Mouse (Mus musculus): ENCODE results near the gene Osmr.

Gene Osmr

GRCm38 (mm10) chr15:6874601-6875019, at the start of gene Osmr:
Osmr (minus strand) TSS chr15:6874969.
- no peak for DNase-seq (ENCODE audit: low spot score in 2 of 2)

- no peak for DNase-seq (ENCODE audit: low spot score in 2 of 2)
Observed at GRCm38 (mm10) chr15:6919406-6919805, 44.6 kb upstream of the Osmr start.

- DNase-seq (ENCODE audit: low spot score in 2 of 2), result no peak
Observed at GRCm38 (mm10) chr15:6914163-6914562, 39.4 kb upstream of the Osmr start.

DNA sequence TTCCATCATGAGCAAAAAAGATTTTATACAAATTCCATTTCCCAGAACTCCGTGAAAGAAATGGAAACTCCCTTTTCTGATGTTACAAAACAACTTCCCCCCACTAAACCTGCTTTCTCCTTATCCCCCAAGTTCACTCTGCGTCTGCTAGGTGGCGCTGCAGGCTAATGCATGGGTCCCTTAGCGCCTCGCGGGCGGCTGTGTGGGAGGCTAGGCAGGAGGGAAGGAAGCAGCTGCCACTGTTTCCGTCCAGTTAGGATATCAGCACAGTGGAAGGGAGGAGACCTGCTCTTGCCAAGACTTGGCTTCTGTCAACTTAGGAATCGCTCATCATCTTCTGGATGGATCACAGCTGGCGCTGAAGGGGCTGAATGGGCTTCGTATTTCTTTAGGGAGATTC, 34.9 kb upstream of the Osmr start:
- peak; percentile 5 to 59 for DNase-seq (ENCODE audit: low spot score in 2 of 2)

DNA sequence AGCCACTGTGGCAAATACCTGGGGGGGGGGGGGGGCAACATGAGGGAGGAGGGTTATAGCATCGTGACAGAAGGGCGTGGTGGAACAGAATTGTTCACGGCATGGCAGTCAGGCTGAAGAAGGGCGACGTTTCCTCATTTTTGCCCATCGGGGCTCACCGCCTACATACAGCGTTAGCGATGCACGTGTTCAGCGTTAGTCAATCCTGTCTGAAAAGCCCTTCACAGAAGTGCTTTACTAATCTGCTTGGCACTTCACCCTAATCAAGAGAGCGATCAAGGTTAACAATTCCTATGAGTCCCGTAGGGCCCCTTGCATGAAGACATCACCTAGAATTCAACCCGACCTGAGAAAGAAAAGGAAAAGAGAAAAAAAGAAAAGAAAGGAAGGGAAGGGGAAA, 34.3 kb upstream of the Osmr start:
- no peak for DNase-seq (ENCODE audit: low spot score in 2 of 2)

- no peak for DNase-seq (ENCODE audit: low spot score in 2 of 2)
Observed at GRCm38 (mm10) chr15:6908601-6909000, 33.8 kb upstream of the Osmr start.

- DNase-seq (ENCODE audit: low spot score in 2 of 2), result no peak
Observed at GRCm38 (mm10) chr15:6906260-6907047, 31.7 kb upstream of the Osmr start.

- DNase-seq (ENCODE audit: low spot score in 2 of 2), result no peak
Observed at GRCm38 (mm10) chr15:6905726-6906125, 31.0 kb upstream of the Osmr start.

- no peak for DNase-seq (ENCODE audit: low spot score in 2 of 2)
Observed at GRCm38 (mm10) chr15:6903286-6903975, 28.7 kb upstream of the Osmr start.

DNA sequence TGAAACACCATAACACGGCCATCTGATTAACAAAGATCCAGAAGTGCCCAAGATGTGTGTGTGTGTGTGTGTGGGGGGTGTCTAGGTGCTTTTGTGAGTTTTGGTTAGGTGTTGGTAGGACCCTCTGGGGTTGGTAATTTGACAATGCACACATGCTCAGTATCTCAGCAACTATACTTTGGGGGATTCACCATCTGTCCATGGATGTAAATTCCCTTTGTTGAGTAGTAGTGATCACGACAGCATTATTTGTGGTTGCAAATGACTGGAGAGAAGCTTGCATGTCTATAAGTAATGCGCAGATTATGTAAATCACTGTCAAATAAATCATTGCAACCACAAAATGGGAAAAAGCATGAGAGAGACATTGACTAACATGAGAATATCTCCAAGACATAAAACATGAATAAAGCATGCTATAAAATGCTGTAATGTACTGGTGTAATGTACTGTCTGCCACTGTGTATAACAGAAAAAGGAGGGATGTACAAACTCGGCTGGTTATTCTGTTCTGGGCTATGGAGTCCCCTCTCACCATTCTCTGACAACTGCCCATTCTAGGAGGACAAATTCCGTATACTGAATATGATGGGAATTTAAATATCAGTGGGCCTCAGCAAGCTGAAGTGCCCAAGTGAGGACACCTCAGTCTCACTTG, 27.3 kb upstream of the Osmr start:
- DNase-seq (ENCODE audit: low spot score in 2 of 2), result no peak

DNA sequence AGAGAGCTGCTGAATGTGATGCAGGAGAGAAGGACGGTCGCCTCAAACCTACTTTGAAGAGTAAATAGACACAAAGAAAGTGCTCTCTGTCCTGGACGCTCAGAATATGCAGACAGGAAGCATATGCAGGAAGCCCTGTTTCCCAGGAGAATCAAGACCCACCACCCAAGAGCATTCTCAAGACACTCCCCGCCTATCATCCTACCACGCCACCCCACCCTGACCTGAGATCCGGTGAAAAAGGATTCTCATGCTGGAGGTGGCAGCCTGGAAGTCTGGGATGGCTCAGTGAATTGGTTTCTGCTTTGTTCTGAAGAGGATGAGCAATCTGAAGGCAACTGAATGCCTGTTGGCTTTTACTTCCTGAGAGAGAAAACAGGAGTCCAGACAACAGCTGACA, 26.5 kb upstream of the Osmr start:
- no peak for DNase-seq (ENCODE audit: low spot score in 2 of 2)

DNA sequence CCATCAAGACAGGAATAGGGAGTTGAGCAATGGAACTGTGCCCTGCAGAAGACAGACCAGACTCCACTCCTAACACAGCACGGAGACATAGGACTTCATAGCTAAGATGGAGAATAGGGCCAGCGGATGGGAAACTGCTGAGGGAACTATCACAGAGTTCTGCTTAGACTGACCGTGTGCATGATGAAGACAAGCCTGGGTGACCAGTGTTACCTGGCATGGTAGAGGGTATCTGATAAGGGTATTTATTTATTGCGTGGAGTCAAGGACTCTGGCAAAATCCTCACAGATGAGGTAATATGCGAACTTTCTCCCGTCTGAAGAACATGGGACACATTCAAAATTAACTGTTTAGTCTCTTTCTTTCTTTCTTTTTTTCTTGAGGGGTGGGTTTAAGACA, 9.5 kb upstream of the Osmr start:
- DNase-seq (ENCODE audit: low spot score in 2 of 2), result no peak

- DNase-seq (ENCODE audit: low spot score in 2 of 2), result peak in 1 of 2 experiments; percentile 18
Observed at GRCm38 (mm10) chr15:6883816-6884215, 9.0 kb upstream of the Osmr start.

DNA sequence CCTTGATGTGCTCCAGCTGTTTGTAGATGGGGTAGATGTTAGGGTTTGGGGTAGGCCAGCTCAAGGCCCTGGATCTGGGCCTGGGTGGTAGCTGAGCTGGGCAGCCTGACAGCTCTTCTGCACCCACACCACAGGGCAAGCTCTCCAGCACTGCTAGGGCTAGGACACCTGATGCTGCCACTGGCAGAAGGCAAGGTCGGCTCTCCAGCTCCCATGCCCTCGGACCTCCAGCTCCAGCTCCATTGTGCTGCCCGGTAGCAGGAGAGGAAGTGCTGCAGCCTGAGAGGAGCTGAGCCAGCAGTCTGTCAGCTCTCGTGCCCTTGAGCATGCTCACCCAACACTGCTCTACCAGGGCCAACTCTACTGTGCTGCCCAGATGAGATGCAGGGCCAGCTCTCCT, 8.3 kb upstream of the Osmr start:
- DNase-seq (ENCODE audit: low spot score in 2 of 2), result no peak

DNA sequence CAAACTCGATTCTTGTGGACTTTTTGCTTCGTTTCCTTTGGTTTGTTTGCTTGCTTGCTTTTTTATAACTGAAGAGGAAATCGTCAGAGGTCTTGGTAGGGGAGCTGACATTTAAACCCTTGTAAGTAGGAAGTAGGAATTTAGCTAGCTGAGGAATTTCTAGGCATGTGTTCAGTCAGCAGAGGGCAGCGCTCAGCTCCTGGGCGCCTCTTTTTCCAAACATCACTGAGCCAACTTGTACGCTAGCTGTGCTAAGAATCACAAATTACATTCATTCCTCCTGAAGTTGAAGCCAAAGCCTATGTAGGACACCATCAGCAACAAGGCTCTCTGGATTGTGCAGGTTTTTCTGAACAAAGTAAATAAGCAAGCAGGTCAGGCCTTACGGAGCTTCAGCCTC, 7.4 kb upstream of the Osmr start:
- no peak for DNase-seq (ENCODE audit: low spot score in 2 of 2)

DNA sequence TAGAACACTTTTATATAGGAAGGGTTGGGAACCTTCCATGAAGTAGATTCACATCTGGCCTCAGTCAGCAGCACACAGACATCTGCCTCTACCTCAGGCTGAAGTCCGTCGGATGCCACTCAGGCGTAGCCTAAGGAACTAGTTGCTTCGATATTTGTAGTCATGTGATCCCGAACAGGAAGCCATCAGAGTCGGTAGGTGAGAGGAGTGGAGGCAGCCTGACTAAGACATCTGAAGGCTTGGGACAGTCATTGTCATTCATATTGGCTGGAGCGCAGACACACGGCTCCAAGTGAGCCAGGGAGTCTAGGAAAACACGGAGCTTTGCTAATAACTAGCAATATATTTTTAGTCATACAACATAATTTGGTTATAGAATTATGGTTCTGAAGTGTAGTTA, 6.4 kb upstream of the Osmr start:
- no peak for DNase-seq (ENCODE audit: low spot score in 2 of 2)

GRCm38 (mm10) chr15:6873807-6874600, 765 bp downstream of the Osmr start:
- no peak for DNase-seq (ENCODE audit: low spot score in 2 of 2)

- no peak for DNase-seq (ENCODE audit: low spot score in 2 of 2)
Observed at GRCm38 (mm10) chr15:6873154-6873806, 1.5 kb downstream of the Osmr start.

GRCm38 (mm10) chr15:6871621-6872359, 3.0 kb downstream of the Osmr start:
- DNase-seq (ENCODE audit: low spot score in 2 of 2), result no peak

- no peak for DNase-seq (ENCODE audit: low spot score in 2 of 2)
Observed at GRCm38 (mm10) chr15:6866888-6867287, 7.9 kb downstream of the Osmr start.

GRCm38 (mm10) chr15:6862125-6862524, 12.6 kb downstream of the Osmr start:
- no peak for DNase-seq (ENCODE audit: low spot score in 2 of 2)
